Mouse (Mus musculus): Measurements from ENCODE around the gene Disp3. TPM values are rescaled to one million over a fixed set of nuclear protein-coding genes. Genes with fewer than 3 reads are reported as not detected.

The Disp3 gene
- not detected for total RNA-seq (2023)

DNA sequence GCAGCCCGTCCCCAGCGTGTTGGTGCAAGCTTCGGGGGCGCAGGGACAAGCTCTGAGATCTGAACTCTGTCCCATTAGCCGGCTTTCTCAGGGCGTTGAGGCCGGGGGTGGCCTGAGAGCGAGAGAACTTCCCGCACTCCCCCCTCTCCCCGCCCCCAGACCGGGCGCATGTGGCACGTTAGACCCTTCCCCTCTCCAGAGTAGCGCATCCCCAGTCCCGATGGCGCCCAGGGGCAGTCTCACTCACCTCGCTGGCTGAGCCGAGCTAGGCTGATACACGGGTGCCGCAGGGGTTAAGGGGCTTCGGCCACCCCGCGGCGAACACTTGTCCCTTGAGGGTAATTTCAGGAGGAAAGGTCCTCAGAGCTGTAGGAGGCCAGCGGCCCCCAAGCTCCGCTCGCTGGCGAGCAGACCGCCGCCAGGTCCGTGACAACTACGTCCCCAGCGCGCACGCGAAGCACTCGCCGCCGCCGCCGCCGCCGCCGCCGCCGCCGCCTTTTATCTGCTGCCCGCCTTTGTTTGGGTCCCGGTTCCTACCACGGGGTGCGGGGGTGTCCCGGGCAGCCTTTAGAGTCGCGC is at the start of gene Disp3:
Gene Disp3 (minus strand): TSS at position 490 of the 579 bp plus-strand sequence.

Other genes starting within 250 kb of the Disp3 start
- gene Clcn6, start 249.1 kb downstream of the Disp3 start, total RNA-seq (2023): 10 to 100 TPM; 38.3 to 38.7 TPM
- 10 to 100 TPM; 15.1 to 18.0 TPM for gene Mthfr, start 248.9 kb downstream of the Disp3 start, total RNA-seq (2023)
- 10 to 100 TPM; 12.8 to 16.6 TPM for gene Agtrap, start 199.9 kb downstream of the Disp3 start, total RNA-seq (2023)
- 10 to 100 TPM; 29.2 to 31.7 TPM for gene Mad2l2, start 157.6 kb downstream of the Disp3 start, total RNA-seq (2023)
- not detected for gene Draxin, start 157.3 kb downstream of the Disp3 start, total RNA-seq (2023)
- gene Fbxo6, start 135.8 kb downstream of the Disp3 start, total RNA-seq (2023): 10 to 100 TPM; 14.1 to 18.5 TPM
- 1 to 10 TPM; 5.6 to 6.2 TPM for gene Fbxo44, start 127.5 kb downstream of the Disp3 start, total RNA-seq (2023)
- not detected for gene Fbxo2, start 127.3 kb downstream of the Disp3 start, total RNA-seq (2023)
- gene Ubiad1, start 156.8 kb upstream of the Disp3 start, total RNA-seq (2023): 10 to 100 TPM; 10.4 to 11.6 TPM
- gene Mtor, start 160.6 kb upstream of the Disp3 start, total RNA-seq (2023): 10 to 100 TPM; 54.6 to 58.8 TPM
- gene Angptl7, start 212.5 kb upstream of the Disp3 start, total RNA-seq (2023): not detected

Data from B cell, adult 67 days (primary cell).